Mouse (Mus musculus) ES-CJ7 (cell line): ENCODE measurements at regions not wholly inside any gene's neighbourhood (a gene's known extent, or its start where the extent isn't known, plus 50 kb on each side); places are given as distances from the start of the nearest gene placed in this dataset.
A peak's percentile ranks its signal among the peaks of the same experiment; 100 is the strongest.

Source experiments
- DNase-seq: peaks from one replicate; pipeline ENCODE4 v3.0.0; 2011; ENCODE audit warnings: low read depth, low spot score

GRCm38 (mm10) chr3:45198994-45199589 is 179.1 kb upstream of the Pcdh10 start:
- no peak for DNase-seq

GRCm38 (mm10) chr3:45204392-45205043 is 173.7 kb upstream of the Pcdh10 start:
- no peak for DNase-seq

DNA sequence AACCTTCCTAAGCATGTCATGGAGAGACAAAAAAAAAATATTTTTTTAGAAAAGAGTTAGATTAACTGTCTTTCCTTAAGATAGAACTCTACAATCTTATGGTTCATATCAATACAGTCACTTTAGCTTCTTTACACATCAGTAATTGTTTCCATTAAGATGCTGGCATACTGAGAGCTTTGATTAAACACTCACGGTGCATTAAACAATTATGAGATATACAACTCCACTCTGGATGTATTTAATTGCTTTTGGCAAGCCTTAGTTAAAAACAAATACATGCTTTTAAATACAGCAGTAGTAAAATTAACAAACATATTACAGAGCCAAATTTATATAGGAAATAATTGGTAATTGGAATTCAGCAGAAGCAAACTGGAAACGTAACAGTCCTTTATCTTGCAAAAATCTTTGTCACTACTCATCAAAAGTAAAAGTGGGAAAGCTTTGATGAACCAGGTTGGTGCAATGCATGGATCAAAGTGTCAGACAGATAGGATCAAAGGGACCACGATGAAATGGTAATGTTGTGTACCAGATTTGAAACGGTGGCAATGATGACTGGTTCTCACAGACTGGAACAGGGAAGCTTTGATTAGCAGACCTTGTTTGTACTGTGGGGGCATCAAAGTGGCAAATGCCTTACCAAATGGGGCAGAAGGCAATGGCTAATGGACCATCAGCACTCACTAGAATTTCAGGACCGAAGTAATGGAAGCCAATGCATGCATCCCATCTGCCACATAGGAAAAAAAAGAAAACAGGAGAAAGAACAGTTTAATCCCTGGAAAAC is 146.4 kb upstream of the Pcdh10 start:
- no peak for DNase-seq

DNA sequence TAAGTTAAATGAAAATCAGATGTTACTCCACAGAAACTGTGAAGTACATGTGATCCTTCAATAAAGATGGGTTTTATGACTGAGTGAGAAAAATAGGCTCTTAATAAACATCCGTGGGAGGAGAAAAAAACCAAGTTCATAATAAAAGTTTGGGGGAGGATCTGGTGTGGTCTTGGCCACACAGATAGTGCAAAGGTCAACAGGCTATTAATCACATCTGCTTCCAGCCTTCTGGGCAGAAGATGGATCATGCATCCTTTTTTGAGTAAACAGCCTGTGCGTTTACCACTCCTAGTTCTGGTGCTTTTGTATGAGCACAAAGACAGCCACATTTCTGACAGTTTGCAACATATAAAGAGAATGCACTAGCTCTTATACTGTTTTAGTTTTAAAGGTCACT is 139.7 kb upstream of the Pcdh10 start:
- DNase-seq: no peak

GRCm38 (mm10) chr3:45245456-45245855 is 132.7 kb upstream of the Pcdh10 start:
- DNase-seq: peak; percentile 83

DNA sequence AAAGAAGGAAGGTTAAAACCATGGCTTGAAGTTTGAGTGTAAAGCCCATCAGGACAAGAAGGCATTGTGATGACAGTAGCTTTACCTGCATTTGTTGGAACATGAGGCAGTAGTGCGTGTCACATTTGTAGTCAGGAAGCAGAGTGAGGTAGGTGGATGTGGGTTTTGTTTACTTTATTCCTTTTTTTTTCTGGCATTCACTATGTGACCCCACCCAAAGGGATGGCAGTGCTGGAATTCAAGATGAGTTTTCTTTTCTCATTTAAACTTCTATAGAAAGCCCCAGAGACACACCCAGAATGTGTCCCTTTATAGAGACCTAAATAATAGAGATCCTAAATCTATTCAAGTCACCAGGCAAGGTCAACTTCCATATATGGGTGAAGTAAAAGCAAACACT is 131.6 kb upstream of the Pcdh10 start:
- peak; percentile 74 for DNase-seq

GRCm38 (mm10) chr3:45276783-45277182 is 101.4 kb upstream of the Pcdh10 start:
- DNase-seq: no peak

DNA sequence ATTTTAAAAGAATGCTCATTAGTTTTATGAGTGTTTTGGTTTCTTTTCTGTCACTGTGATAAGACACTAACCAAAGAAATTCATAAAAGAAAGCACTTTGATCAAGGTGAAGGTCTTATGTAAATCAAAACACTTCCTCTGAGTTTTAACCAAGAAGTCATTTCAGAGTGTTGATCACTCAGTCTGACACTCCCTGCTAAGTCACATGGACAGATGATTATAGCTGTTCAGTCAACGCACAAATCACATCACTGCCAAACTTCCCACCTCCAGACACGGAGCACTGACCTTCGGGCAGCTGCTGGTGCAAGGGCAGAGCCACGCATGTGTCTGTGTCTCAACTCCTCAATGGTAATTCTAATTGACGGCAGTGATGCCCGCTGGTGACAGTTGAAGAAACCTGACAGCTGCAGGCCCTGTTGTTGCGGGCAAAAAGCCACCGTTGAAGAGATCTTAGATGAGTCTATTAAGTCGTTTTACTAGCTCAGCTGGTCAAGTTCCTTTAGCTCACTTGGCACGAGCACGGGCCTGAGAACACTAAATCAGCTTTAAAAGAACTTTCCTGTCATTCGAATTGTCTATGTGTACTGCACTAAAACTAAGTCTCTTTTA is 80.8 kb upstream of the Pcdh10 start:
- DNase-seq: no peak

- peak; percentile 30 for DNase-seq
These were observed 58.9 kb upstream of the Pcdh10 start for GRCm38 (mm10) chr3:45319257-45319656.
